Mouse (Mus musculus): Measurements from ENCODE around the gene Ttc22. TPM values are rescaled to one million over a fixed set of nuclear protein-coding genes. Genes with fewer than 3 reads are reported as not detected.

Gene Ttc22
- polyA plus RNA-seq, 1 experiment = 0.26 TPM

DNA sequence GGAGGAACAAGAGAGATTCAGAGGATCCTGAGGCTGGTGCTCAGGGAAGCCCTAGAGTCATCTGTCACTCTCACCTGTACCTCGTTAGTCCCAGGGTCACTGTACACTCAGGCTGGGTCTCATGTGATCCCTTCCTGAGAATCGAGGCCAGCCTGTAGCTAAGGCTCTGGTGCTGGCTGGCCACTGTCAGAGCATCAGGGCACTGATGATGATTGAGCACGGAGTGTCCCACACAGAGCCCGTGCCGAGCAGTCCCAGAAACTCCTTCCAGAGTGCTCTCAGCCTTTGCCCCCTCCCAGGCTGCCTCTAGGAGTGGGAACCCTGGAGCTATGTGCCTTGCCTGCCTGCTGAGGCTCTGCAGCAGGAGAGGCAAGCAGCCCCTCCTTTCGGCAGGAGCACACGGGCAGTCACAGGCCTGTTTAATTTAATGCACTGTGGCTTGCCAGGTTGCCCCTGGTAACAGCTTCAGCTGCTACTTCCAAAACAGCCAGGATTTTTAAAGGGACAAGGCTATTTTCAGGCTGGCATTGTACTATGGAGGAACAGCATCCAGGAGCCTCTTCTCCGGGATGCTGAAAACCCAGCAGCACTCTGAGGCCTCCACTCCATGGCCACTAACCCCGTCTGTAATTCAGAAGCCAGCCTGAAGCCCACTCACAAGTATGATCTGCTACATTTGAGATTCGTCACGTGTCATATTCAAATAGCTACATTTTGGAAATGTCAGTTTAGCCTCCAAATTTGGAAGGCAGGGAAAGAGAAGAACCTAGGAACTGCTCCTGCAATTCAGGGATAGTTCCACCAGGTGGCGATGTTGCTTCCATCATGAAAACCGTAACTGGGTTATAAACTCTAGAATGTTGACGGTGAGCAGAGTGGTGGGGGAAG is 8.3 kb downstream of the Ttc22 start:
- WGBS = 5% methylated on average over 14 of the region's 14 CpGs
- Histone ChIP-seq H3K27me3 (ENCODE audit: control insufficient read depth, insufficient read depth, low read length) (no peaks in the 10 kb centered on the region), H3K4me3 (replicated peaks; ENCODE audit: insufficient read depth, low read depth, low read length) (peak overlapping the region; percentile 17), H3K4me1 (ENCODE audit: control insufficient read depth, insufficient read depth, low read length) (peaks cover 6% of the 10 kb centered on the region), H3K27ac (ENCODE audit: insufficient read depth, low read length) (peak overlapping the region; percentile 26)
- TF ChIP-seq CTCF (IDR thresholded peaks at IDR 0.05; ENCODE audit: borderline replicate concordance, insufficient read depth, low read depth, low read length) = peak; percentile 60; the same call in 1 of the 2 replicates
- TF ChIP-seq POLR2A (IDR thresholded peaks at IDR 0.05; ENCODE audit: borderline replicate concordance, insufficient read depth, low read length) = no peak
- DNase-seq = peak; percentile 77 to 85

DNA sequence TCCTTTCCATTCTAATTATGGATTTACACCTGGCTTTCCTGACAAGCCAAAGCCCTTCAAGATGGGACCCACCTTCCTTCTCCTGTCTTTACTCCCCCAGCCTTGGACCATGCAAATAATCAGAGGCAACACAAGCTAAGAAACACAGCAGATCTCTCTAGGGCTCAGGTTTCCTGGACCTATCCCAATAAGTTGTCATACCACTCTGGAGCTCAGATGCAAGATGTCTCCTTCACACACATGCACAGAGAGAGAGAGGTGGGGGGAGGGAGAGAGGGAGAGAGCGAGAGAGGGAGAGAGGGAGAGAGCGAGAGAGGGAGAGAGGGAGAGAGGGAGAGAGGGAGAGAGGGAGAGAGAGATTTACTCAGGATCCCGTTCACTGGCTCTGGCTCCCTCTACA is 10.1 kb downstream of the Ttc22 start:
- Histone ChIP-seq H3K4me3 (replicated peaks; ENCODE audit: insufficient read depth, low read depth, low read length) (no peak overlapping the region), H3K27ac (ENCODE audit: insufficient read depth, low read length) (no peak overlapping the region), H3K27me3 (ENCODE audit: control insufficient read depth, insufficient read depth, low read length) (no peaks in the 10 kb centered on the region), H3K4me1 (ENCODE audit: control insufficient read depth, insufficient read depth, low read length) (peaks cover 6% of the 10 kb centered on the region)
- no peak for DNase-seq
- TF ChIP-seq CTCF (IDR thresholded peaks at IDR 0.05; ENCODE audit: borderline replicate concordance, insufficient read depth, low read depth, low read length) (no peak), POLR2A (IDR thresholded peaks at IDR 0.05; ENCODE audit: borderline replicate concordance, insufficient read depth, low read length) (no peak)
- WGBS = 59% methylated on average over 2 of the region's 3 CpGs

DNA sequence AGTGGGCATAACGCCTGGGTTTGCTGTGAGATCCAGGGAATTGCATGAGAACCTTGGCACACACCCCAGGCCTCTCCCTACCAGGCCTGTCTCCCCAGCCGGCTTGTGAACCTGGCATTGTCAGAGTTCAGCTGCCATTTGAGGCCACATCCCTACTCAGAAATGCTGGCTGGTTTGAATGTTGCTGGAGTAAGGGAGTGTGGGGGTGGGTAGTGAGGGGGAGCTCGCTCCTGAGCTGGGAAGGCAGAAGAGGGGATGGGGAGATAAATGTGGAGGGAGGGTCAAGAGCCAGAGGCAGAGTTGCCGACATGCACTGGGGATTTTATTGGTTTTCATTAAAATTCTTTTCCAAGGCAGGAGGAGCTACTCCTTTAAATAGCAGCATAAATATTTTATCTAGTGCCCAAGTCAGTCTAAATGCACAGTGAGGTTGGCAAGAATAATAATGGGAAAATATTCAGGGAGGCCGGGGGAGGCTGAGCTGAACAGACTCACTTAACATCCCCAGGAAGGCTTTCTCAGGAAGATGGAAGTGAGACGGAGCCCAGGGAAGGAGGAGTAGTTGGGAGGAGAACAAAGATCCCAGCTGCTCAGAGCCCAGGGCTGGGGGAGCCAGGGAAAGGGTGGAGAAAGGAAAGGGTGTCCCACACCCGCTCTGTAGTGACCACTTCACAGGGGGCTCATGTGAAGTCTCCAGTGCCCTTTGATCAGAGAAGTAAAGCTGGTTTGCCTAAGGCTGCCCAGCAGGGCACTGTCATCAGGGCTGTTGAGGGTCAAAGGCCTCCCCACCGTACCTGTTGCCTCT is 11.3 kb downstream of the Ttc22 start:
- TF ChIP-seq CTCF (IDR thresholded peaks at IDR 0.05; ENCODE audit: borderline replicate concordance, insufficient read depth, low read depth, low read length) = no peak
- no peak for TF ChIP-seq POLR2A (IDR thresholded peaks at IDR 0.05; ENCODE audit: borderline replicate concordance, insufficient read depth, low read length)
- DNase-seq = no peak
- H3K27me3 ChIP-seq (ENCODE audit: control insufficient read depth, insufficient read depth, low read length) = no peaks in the 10 kb centered on the region
- H3K4me1 ChIP-seq (ENCODE audit: control insufficient read depth, insufficient read depth, low read length) = peaks cover 6% of the 10 kb centered on the region
- H3K27ac ChIP-seq (ENCODE audit: insufficient read depth, low read length) = no peak overlapping the region
- 39% methylated on average over 8 of the region's 8 CpGs for WGBS
- H3K4me3 ChIP-seq (replicated peaks; ENCODE audit: insufficient read depth, low read depth, low read length) = no peak overlapping the region

DNA sequence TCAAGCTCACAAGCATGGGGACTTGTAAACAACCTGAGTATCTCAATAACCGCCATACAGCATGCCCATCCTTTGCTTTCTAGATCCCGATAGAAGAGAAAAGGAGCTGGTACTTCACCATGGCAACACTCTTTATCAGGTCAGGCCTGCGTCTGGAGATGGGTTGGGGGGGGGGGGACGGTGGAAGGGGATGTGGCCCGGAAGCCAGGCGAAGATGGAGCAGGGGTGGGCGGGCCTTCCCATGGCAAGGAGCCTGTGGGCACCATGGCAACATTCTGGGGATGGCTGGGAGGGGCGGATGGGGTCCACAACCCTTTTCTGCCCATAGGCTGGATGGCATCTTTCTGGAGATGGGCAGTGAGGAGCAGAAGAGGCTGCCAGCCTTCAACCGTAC is 11.9 kb downstream of the Ttc22 start:
- DNase-seq = no peak
- no peaks in the 10 kb centered on the region for H3K27me3 ChIP-seq (ENCODE audit: control insufficient read depth, insufficient read depth, low read length)
- H3K4me3 ChIP-seq (replicated peaks; ENCODE audit: insufficient read depth, low read depth, low read length) = no peak overlapping the region
- 31% methylated on average over 9 of the region's 9 CpGs for WGBS
- no peak overlapping the region for H3K27ac ChIP-seq (ENCODE audit: insufficient read depth, low read length)
- TF ChIP-seq CTCF (IDR thresholded peaks at IDR 0.05; ENCODE audit: borderline replicate concordance, insufficient read depth, low read depth, low read length) = no peak
- H3K4me1 ChIP-seq (ENCODE audit: control insufficient read depth, insufficient read depth, low read length) = peaks cover 6% of the 10 kb centered on the region

DNA sequence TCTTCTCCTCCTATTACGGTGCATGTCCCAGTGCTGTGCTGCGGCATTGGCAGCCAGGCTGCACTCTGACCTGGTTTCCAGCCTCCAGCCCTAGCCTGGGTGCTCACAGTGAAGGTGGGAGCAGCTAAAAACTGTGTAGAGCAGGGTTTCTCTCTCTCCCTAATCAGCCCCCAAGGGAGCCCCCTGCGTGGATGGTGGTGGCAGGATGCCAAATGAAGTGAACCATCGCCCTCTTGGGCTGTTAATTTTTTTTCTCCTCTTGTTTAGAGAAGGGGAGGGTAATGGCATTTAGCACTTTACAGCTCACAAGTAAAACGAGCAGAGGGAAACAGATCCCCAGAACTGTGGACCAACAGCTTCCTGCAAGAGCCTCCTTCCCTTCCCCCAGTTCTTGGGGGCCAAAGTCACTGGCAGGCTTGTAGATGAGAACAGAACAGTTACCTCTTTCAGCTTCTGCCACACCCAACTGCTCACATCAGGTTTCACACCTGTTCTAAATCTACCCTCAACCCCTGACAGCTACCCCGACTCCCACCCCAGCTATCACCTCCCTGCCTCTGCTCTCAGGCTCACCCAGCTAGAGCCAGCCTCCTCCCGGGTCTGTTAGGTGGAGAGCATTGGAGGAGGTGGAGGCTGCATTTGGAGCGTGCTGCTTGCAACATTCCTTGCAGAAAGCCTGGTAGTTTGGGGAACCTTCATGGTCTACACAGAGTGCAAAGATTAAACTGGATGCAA is 21.4 kb downstream of the Ttc22 start:
- no peak for DNase-seq
- no peaks in the 10 kb centered on the region for H3K4me1 ChIP-seq (ENCODE audit: control insufficient read depth, insufficient read depth, low read length)
- H3K27ac ChIP-seq (ENCODE audit: insufficient read depth, low read length) = no peak overlapping the region
- H3K27me3 ChIP-seq (ENCODE audit: control insufficient read depth, insufficient read depth, low read length) = no peaks in the 10 kb centered on the region
- no peak overlapping the region for H3K4me3 ChIP-seq (replicated peaks; ENCODE audit: insufficient read depth, low read depth, low read length)
- TF ChIP-seq POLR2A (IDR thresholded peaks at IDR 0.05; ENCODE audit: borderline replicate concordance, insufficient read depth, low read length) = no peak
- no peak for TF ChIP-seq CTCF (IDR thresholded peaks at IDR 0.05; ENCODE audit: borderline replicate concordance, insufficient read depth, low read depth, low read length)
- WGBS = 36% methylated on average over 8 of the region's 8 CpGs

DNA sequence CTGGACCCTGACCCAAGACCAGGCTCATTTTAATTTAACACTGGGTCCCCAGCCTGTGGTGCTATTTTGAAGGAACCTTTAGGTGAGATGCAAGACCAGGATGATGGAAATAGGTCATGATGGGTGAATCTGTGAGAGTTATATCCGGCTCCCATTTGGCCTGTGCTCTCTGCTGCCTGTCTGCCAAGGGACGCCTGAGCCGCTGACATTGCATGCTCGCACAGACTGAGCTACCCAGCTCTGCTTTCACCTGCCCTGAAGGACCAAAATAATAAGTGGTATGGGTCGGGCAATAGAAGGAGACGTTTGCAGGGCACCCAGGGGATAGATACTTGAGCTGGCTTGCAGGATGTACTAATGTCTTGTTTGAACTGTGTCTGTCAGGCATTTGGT is 22.0 kb downstream of the Ttc22 start:
- TF ChIP-seq CTCF (IDR thresholded peaks at IDR 0.05; ENCODE audit: borderline replicate concordance, insufficient read depth, low read depth, low read length) = no peak
- no peak for TF ChIP-seq POLR2A (IDR thresholded peaks at IDR 0.05; ENCODE audit: borderline replicate concordance, insufficient read depth, low read length)
- H3K27me3 ChIP-seq (ENCODE audit: control insufficient read depth, insufficient read depth, low read length) = no peaks in the 10 kb centered on the region
- no peak overlapping the region for H3K27ac ChIP-seq (ENCODE audit: insufficient read depth, low read length)
- 48% methylated on average over 6 of the region's 6 CpGs for WGBS
- DNase-seq = no peak
- no peaks in the 10 kb centered on the region for H3K4me1 ChIP-seq (ENCODE audit: control insufficient read depth, insufficient read depth, low read length)
- H3K4me3 ChIP-seq (replicated peaks; ENCODE audit: insufficient read depth, low read depth, low read length) = no peak overlapping the region

DNA sequence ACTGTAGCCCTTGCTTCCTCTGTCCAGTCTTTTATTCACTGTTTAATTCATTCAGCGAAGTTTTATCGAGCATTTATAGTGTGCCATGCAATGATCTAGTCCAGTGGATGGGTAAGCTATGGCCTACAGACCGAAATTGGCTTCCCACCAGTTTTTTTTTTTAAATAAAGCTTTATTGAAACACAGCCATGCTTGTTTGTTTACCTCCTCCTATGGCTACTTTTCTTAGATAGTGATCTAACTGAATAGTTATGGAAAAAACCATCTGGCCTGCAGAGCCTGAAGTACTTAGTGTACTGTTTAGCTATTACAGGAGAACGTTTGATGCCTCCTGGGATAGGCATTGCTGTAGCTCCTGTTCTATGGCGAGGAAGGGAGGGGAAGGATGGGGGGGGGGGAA is 23.6 kb downstream of the Ttc22 start:
- Histone ChIP-seq H3K27ac (ENCODE audit: insufficient read depth, low read length) (no peak overlapping the region), H3K27me3 (ENCODE audit: control insufficient read depth, insufficient read depth, low read length) (no peaks in the 10 kb centered on the region), H3K4me1 (ENCODE audit: control insufficient read depth, insufficient read depth, low read length) (no peaks in the 10 kb centered on the region), H3K4me3 (replicated peaks; ENCODE audit: insufficient read depth, low read depth, low read length) (no peak overlapping the region)
- no peak for DNase-seq
- TF ChIP-seq POLR2A (IDR thresholded peaks at IDR 0.05; ENCODE audit: borderline replicate concordance, insufficient read depth, low read length) = no peak
- TF ChIP-seq CTCF (IDR thresholded peaks at IDR 0.05; ENCODE audit: borderline replicate concordance, insufficient read depth, low read depth, low read length) = no peak
- WGBS = 70% methylated on average over 5 of the region's 5 CpGs
